Mouse (Mus musculus): Measurements from ENCODE around the gene Serpinb6e.

DNA sequence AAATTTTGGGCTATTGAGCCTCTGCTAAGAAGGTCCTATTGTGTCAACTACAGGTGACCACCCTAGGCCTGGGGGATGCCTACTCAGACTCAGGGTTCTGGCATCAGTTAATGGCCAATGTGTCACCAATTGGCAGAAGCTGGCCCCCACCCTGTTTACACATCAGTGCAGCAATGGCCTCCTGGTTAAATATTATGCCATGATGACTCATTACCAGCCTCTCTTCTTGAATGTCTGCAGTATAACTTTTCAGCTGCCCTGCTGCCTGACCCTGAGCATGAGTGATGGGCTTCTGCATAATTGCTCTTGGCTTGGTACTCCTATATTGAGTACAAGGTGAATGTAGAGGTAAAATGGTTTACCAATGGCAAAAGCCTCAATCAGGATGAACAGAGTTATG, 19.8 kb downstream of the Serpinb6e start:
- TF ChIP-seq CTCF (IDR thresholded peaks at IDR 0.05; ENCODE audit: insufficient read depth, low read length), result no peak
- no peak for TF ChIP-seq POLR2A (IDR thresholded peaks at IDR 0.05; ENCODE audit: borderline replicate concordance, extremely low read depth, low read depth, low read length)

All from lung, adult 2 months (tissue).